Mouse (Mus musculus) skeletal muscle tissue, adult 2 months (tissue): ENCODE results near the gene Pten.

ENCODE experiments used
- DNase-seq: peaks from one replicate; pipeline ENCODE4 v3.0.0-alpha.2; 2012; ENCODE audit warnings: low read depth, low spot score

Gene Pten

DNA sequence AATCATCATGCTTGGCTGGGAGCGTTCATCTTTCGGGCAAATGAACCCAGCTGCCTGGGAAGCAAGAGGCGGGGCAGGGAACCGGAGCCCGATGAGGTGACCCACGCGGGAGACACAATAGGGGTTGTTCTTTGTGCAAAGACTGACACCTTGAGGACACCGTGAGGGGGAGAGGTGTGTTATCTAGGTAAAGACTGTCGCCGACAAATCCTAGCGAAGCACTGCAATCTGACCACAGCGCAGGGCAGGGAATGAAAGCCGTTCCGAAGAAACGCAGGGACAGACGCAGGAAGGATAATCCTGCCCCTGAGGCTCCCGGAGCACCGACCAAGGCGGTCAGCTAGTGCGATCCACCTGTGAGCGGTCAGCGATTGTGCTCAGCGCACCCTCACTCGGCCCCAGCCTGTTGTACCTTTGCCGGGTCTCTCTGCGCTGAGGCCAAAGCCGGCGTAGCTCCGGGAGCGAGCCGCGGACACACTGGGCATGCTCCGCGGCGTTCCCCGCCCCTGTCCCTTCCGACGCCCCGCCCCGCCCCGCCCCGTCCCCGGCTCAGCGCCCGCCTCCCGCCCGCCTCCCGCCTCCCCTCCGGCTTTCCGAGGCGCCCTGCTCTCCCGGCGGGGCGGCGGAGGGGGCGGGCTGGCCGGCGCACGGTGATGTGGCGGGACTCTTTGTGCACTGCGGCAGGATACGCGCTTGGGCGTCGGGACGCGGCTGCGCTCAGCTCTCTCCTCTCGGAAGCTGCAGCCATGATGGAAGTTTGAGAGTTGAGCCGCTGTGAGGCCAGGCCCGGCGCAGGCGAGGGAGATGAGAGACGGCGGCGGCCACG lies at the start of gene Pten:
TSS of gene Pten (plus strand) at position 598 of the 826 bp plus-strand sequence.
- DNase-seq = peak; percentile 92

DNA sequence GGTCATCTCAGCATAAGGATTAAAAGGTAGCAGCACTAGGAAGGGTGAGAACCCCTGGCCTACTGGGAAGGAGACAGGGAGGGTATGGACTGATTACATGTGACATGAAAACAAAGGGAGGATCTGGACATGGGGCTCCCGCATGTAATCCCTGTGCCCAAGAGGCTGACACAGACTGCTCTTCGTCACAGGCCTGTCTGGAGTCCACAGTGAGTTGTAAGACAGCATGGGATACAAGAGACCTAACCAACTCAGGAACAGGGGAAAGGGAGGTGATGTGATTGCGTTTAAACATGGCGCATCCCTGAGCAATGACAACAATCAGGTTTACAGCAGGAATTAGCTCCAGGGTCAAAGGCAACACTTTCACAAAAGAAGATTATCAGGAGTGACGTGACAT lies 48.3 kb upstream of the Pten start:
- no peak for DNase-seq

GRCm38 (mm10) chr19:32710288-32710687 lies 47.0 kb upstream of the Pten start:
- no peak for DNase-seq

DNA sequence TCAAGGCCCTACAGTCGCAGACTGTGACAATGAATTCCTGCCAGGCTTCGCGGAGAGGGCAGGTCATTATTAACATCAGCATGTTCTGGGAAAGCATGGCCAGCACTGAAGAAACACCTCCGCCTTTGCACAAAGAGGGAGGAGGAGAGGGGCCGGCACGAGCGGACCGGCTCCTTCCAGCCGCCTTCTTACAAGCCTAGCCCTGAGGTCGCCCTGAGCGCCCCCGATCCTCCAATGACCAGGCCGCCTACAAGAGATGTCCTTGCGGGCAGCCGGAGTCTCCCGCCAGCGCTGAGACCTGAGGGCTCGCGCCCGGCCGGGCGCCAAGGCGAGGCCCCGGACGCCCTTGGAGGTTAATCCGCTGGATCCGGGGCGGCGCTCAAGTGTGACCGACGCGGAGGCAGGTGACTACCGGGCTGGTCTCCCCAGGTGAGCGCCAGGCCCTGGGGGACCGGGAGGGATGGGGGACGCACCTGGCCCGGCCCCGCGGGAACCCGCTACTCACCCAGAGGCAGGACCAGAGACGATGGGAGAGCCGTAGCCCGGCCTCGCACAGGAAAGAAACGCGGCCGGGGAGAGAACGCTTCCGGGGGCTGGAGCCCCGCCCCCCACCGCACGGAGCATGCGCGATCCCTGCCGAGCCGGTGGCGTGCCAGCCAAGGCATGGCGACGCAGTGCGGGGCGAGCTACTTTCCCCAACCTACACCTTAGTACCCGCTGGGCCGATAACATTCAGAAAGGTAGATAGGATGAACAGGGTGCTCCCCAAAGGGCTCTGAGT lies 45.3 kb upstream of the Pten start:
- DNase-seq = peak; percentile 78

- peak; percentile 70 for DNase-seq
Measured at GRCm38 (mm10) chr19:32712588-32713042, 44.7 kb upstream of the Pten start.

- no peak for DNase-seq
Measured at GRCm38 (mm10) chr19:32713471-32713870, 43.8 kb upstream of the Pten start.

- DNase-seq = peak; percentile 60
Measured at GRCm38 (mm10) chr19:32715201-32715600, 42.1 kb upstream of the Pten start.

DNA sequence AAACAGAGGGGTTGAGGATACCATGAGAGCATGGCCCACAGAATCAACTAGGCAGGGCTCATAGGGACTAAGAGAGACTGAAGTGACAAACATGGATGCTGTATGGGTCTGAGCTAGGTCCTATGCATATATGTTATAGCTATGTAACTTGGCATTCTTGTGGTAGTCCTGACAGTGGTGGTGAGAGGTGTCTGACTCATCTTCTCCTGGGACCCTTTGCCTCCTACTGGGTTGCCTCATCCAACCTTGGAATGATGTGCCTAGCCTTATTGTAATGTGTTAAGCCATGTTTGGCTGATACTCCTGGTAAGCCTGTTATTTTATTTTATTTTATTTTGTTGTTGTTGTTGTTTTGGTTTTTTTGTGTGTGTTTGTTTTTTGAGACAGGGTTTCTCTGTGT lies 41.6 kb upstream of the Pten start:
- DNase-seq = no peak

DNA sequence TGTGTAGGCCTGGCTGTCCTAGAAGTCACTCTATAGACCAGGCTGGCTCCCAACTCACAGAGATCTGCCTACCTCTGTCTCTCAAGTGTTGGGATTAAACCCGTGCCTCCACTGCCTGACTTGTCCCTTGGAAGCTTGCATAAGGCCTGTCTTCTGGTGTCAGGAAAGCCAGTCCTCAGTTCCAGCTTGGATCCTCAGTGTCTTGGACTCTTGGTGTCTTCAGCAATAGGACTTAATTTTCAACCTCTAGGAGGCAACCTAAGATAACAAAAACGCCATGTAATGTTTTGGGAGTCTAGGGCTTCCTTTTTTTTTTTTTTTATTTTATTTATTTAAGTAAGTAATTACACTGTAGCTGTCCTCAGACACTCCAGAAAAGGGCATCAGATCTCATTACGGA lies 39.7 kb upstream of the Pten start:
- no peak for DNase-seq

- no peak for DNase-seq
Measured at GRCm38 (mm10) chr19:32720319-32720718, 37.0 kb upstream of the Pten start.

DNA sequence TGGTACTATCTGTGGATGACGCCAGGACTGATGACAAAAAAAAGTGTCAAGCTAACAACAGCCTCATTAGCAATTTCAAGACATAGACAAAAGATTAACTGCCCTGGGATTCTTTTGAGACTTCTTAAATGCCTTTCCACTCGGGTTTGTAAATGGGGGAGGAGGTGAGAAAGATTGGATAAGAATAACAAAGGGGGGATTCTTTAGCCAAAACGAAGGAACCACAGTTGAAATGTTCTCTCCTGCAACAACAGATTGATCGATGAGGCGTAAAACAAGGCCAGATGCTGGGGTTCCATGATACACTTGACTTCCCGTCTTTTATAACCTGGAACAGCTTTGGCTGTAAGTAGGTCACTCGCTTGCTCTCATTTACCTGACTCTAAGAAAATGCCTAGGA lies 33.5 kb upstream of the Pten start:
- no peak for DNase-seq

- DNase-seq = no peak
Measured at GRCm38 (mm10) chr19:32726451-32727325, 30.6 kb upstream of the Pten start.

- DNase-seq = no peak
Measured at GRCm38 (mm10) chr19:32729785-32730184, 27.5 kb upstream of the Pten start.

DNA sequence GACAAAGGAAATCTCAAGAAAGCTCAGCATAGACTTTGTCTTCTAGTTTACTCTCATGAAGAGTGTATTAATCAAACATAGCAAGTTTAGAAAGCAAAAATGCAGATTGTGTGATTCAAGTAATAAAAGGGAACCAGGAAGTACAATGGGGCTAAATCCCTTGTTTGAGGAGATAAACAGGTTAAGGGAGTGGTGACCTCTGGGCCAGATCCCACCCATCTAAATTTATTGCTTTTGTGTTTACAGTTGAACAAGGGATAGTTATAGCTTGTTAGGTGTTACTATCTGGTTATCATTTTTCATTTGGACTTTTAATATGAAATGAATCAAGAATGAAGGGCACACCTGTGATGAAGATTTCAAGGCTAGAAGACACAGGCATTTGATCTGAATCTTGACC lies 24.4 kb upstream of the Pten start:
- no peak for DNase-seq

DNA sequence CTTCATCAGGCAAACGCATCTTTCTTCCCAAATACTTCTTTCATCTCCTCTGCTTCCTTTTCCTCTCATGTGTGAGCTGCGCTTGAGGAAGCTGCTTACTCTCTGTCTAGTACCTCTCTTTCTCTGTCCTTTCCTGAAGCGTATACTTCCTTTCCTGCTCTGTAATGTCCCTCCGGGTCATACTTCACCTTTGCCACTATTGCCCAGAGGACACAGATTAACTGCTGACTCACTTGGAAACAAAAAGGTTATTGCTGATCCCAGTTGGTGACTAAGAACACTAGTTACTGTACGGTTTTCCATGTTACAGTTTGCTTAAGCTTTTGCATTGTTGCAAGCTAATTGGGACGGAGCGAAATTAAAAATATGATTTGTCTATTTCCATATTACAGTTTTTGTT lies 19.5 kb upstream of the Pten start:
- no peak for DNase-seq

DNA sequence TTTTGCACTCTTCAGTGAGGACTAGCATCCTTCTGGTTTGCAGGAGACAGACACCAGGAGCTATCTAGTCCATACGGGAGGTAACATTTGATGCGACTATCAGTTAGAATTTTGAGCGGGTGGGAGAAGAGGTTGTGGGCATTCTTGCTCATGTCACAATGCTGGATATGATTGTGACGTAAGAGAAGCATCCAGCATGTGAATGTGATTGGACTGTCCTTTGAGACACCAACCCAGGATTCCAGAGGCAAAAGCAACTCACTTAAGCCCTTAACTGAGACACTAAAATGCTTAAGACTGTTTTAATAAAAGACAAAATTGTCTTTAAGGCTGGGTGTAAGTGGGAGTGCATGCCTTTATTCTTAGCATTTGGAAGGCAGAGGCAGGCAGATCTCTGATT lies 17.6 kb upstream of the Pten start, which contains the start of gene Atad1:
TSS of gene Atad1 (minus strand) at position 101 of the 400 bp plus-strand sequence.
- DNase-seq = no peak

- DNase-seq = no peak
Measured at GRCm38 (mm10) chr19:32740641-32741345, 16.5 kb upstream of the Pten start.

- DNase-seq = no peak
Measured at GRCm38 (mm10) chr19:32749425-32749824, 7.9 kb upstream of the Pten start.

DNA sequence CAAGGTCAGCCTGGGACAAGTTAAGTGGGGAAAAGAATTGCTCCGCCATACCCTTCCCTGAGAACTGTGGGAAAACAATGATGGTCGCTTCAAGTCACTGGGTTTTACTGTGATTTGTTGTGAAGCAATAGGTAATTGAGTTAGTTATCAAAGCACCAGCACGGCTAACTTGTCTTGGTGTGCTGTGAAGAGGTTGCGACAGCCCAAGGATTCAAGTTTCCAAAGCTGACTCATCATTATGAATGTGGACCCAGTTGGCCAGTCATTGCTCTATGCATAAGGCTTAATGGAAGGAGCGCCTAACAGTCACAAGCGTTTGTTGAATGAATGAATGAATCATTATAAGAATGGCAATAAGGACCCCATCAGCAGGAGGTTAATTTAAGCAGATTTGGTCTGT lies 4.9 kb upstream of the Pten start:
- no peak for DNase-seq

- DNase-seq = no peak
Measured at GRCm38 (mm10) chr19:32753386-32753785, 3.9 kb upstream of the Pten start.
